Mouse (Mus musculus) skeletal muscle tissue, postnatal 0 days (tissue): ENCODE measurements around the gene Bik. TPM values are rescaled to one million over a fixed set of nuclear protein-coding genes. Genes with fewer than 3 reads are reported as not detected.

ENCODE experiments used
- microRNA-seq, 2 experiments: library from miRNA; unstranded; fragments of <30 nt; microRNA quantifications; one replicate each; pipeline ENCODE4; 2016
- polyA plus RNA-seq: library from polyadenylated mRNA; unstranded; fragments of >200 nt; fragmentation: Nextera tagmentation; extraction: Ambion mirVana; gene quantifications from 2 replicates; pipeline ENCODE4 v1.2.1, GENCODE M21; 2015

Gene Bik
- 3.5 and 4.1 TPM in 2 replicates for polyA plus RNA-seq

DNA sequence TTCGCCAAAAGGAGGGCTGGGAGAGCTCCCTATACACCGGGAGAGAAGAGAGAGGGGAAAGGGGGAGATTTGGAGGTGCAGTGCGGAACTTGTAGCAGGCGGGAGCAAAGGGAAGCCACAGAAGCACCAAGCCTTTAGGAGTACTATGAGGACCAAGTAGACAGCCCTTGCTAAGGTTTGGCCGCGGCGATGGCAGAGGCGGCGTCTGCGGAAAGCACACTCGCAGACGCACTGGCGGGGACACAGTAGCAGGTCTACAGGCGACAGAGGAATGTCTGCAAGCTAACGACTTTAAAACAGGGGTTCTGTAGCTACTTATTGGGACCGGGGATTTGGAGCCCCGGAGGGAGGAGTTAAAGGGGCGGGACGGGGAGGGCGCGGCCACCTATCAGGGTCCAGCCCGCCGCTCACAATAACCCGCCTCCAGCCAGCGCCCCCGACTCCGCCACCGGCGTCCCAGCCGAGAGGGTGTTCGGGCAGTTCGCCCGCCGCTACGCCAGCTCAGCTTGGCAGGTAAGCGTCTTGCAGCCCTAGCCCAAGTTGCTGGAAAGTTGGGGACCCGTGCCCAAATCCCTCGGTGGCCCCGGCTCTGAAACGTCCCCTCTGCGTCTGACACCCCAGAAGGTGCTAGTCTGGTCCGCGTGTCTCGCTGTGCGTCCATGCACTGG, at the start of gene Bik:
TSS of gene Bik (plus strand) at position 439 of the 668 bp plus-strand sequence.

DNA sequence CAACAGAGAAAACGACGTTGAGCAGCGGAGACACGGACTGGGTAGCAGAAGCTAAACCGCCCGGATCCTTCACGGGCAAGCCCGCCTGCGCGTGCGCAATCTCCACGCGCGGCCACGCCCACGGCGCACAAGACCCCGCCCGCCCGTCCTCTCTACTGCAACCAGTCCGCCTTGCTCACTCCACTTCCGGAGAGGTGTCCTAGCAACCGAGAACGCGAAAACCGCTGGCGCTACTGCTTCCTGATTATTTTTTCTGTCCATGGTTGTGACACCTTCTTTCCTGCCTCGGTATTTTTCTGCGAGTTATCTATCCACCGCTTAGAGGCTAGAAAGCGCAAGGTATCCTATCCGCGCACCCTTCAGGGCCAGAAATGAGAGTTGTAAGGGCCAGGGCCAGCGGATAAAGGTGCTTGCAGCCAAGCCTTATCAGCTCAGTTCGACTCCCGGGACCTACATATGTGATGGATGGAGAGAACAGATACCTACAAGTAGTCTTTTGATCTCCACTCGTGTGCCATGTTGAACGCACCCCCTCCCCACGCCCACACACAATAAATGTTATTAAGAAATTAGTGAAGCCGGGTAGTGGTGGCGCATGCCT, 15.8 kb upstream of the Bik start, which contains the start of gene Ttll1:
TSS of gene Ttll1 (minus strand) at position 89 of the 601 bp plus-strand sequence.

DNA sequence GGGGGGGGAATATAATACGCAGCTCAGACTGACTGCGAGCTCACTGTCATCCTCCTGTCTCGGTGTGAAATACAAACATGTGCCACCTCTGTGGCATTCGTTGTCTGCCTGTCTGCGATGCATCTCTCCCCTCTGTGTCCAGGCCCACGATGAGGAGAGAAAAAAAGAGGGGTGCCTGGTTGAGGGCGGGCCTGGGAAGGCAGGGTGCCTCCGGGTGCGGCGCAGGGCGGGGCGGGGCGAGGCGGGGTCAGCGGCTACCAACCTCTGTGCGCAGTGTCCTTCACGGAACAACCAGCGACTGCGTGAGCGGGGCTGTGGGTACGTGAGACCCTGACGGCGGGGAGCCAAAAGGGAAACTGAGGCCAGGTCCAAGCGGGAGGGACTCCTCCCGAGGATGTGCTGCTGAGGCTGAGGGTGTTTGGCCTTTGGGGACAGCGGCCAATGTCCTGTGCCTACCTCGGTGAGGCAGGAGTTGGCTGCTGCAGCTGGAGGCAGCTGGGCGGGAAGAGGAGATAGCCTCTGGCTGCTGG, 36.7 kb downstream of the Bik start, which contains the start of the genes Tspo and Mcat:
TSS of gene Tspo (plus strand) at position 266 of the 530 bp plus-strand sequence.
TSS of gene Mcat (minus strand) at position 461 of the 530 bp plus-strand sequence.

Small RNAs within 50 kb of the gene (microRNA-seq; reads per million reads assigned to microRNA genes)
- gene Gm24575: 0 reads per million in 2 experiments

Other genes starting within 250 kb of the Bik start
- gene Arfgap3, start 176.6 kb upstream of the Bik start, polyA plus RNA-seq: 26.4 and 27.2 TPM in 2 replicates
- 37.4 and 38.3 TPM in 2 replicates for gene Pacsin2, start 62.3 kb upstream of the Bik start, polyA plus RNA-seq
- gene Ttll1, start 16.0 kb upstream of the Bik start, polyA plus RNA-seq: 11.2 and 13.9 TPM in 2 replicates
- gene Tspo, start 36.7 kb downstream of the Bik start, polyA plus RNA-seq: 72.7 and 202 TPM in 2 replicates
- 35.8 and 38.3 TPM in 2 replicates for gene Mcat, start 36.9 kb downstream of the Bik start, polyA plus RNA-seq
- gene Ttll12, start 68.3 kb downstream of the Bik start, polyA plus RNA-seq: 13.1 and 13.3 TPM in 2 replicates
- gene Scube1, start 198.2 kb downstream of the Bik start, polyA plus RNA-seq: 1.1 and 1.3 TPM in 2 replicates